7 mouse cellular contexts compared by ENCODE assay signal in the genomic region with DNA sequence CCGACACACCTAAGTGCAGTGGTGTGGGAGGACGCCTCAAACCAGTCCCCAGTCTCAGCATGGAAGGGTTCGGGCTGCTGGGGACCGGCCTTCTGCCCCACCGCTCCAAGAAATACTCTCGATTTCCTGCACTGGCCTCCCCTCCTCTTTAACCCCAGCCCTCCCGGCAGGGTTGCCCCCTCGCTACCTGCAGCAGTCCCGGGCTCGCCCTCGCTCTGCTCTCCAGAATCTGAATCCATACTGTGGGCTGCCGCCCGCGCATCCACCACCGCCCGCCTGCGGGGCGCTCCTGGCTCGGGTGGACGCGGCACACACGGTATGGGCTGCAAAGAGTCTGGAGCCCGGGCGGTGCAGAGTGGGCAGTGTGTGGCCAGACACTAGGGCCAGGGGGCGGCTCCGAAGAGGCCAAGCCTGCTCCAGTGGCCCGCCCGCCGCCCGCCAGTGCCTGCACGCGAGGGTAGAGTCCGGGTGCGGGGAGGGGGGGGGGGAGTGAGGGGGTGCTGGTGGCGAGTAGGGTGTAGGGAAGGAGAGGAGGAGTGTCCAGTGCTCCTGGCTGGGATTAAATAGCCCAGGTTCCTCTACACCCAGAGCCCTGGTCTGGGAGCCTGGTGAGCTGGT. TPM values are rescaled to one million over a fixed set of nuclear protein-coding genes. Genes with fewer than 3 reads are reported as not detected.
DNase-seq lines count a peak whose midpoint lies in the region; ATAC-seq and TF ChIP-seq lines count a peak whose summit lies in the region.

A gene (minus strand): TSS at position 357 of the 618 bp plus-strand sequence.

- H3K36me3 ChIP-seq in ES-Bruce4 (ENCODE audit: control insufficient read depth, insufficient read depth, low read length, poor library complexity, severe bottlenecking), result no peaks in the 10 kb centered on the region
- no peaks in the 10 kb centered on the region for H3K36me3 ChIP-seq in forebrain, embryonic 16.5 days (ENCODE audit: control insufficient read depth, insufficient read depth)
- H3K36me3 ChIP-seq in hindbrain, embryonic 16.5 days (ENCODE audit: control insufficient read depth, insufficient read depth, low read length), result no peaks in the 10 kb centered on the region
- no peaks in the 10 kb centered on the region for H3K36me3 ChIP-seq in limb, embryonic 11.5 days (ENCODE audit: control insufficient read depth, insufficient read depth, low read length)

- DNase-seq in ZHBTc4 (ENCODE audit: low read depth, low spot score), result peak; percentile 50
- DNase-seq in limb, embryonic 11.5 days (ENCODE audit: low spot score), result peak; percentile 66
- peak; percentile 36 for DNase-seq in mesoderm, embryonic 11.5 days (ENCODE audit: low read depth, low spot score)
- DNase-seq in testis, postnatal 10 days (ENCODE audit: low spot score), result peak; percentile 49

- H3K4me2 ChIP-seq in forebrain, embryonic 16.5 days (ENCODE audit: low read length), result peak within 1 kb of the TSS; percentile 86
- H3K4me2 ChIP-seq in hindbrain, embryonic 16.5 days (ENCODE audit: low read length), result peak within 1 kb of the TSS; percentile 98
- H3K4me2 ChIP-seq in limb, embryonic 11.5 days (ENCODE audit: low read depth, severe bottlenecking), result peak within 1 kb of the TSS; percentile 89

- H3K27ac ChIP-seq in ES-Bruce4 (ENCODE audit: insufficient read depth, low read length), result no peak within 1 kb of the TSS
- no peak within 1 kb of the TSS for H3K27ac ChIP-seq in forebrain, embryonic 16.5 days (ENCODE audit: low read length)
- no peak within 1 kb of the TSS for H3K27ac ChIP-seq in hindbrain, embryonic 16.5 days (ENCODE audit: low read depth, low read length)
- no peak within 1 kb of the TSS for H3K27ac ChIP-seq in limb, embryonic 11.5 days (replicated peaks; ENCODE audit: low read depth, low read length)

- H3K9me3 ChIP-seq in ES-Bruce4 (replicated peaks; ENCODE audit: control insufficient read depth, insufficient read depth, low read length, poor library complexity, severe bottlenecking), result no peaks in the 10 kb centered on the region
- no peaks in the 10 kb centered on the region for H3K9me3 ChIP-seq in forebrain, embryonic 16.5 days (ENCODE audit: control insufficient read depth, low read length)
- H3K9me3 ChIP-seq in hindbrain, embryonic 16.5 days (ENCODE audit: control insufficient read depth, low read length), result no peaks in the 10 kb centered on the region
- no peaks in the 10 kb centered on the region for H3K9me3 ChIP-seq in limb, embryonic 11.5 days (ENCODE audit: control insufficient read depth, low read length)

- WGBS in forebrain, embryonic 16.5 days, result under 1% methylated on average over 33 of the region's 35 CpGs
- WGBS in hindbrain, embryonic 16.5 days, result 0% methylated on average over 29 of the region's 35 CpGs
- 0% methylated on average over 35 of the region's 35 CpGs for WGBS in limb, embryonic 11.5 days

- no peak for TF ChIP-seq EP300 in ES-Bruce4 (IDR thresholded peaks at IDR 0.05; ENCODE audit: insufficient read depth, low read depth, low read length)

- peak; percentile 83 for ATAC-seq in forebrain, embryonic 16.5 days
- ATAC-seq in hindbrain, embryonic 16.5 days, result peak; percentile 93
- ATAC-seq in limb, embryonic 11.5 days (ENCODE audit: insufficient number of reproducible peaks, low FRiP score, low TSS enrichment, low read depth), result peak; percentile 78

- H3K9ac ChIP-seq in ES-Bruce4 (ENCODE audit: low read depth, poor library complexity, severe bottlenecking), result peak within 1 kb of the TSS; percentile 51
- H3K9ac ChIP-seq in forebrain, embryonic 16.5 days (replicated peaks; ENCODE audit: low read depth, low read length), result peak within 1 kb of the TSS; percentile 67
- H3K9ac ChIP-seq in hindbrain, embryonic 16.5 days (ENCODE audit: low read depth, low read length), result peak within 1 kb of the TSS; percentile 56
- H3K9ac ChIP-seq in limb, embryonic 11.5 days (ENCODE audit: low read length), result peak within 1 kb of the TSS; percentile 40

- peaks cover 2% of the 10 kb centered on the region; the same call in 1 of the 2 replicates for H3K27me3 ChIP-seq in ES-Bruce4 (ENCODE audit: control insufficient read depth, insufficient read depth, low read length, poor library complexity, severe bottlenecking)
- no peaks in the 10 kb centered on the region for H3K27me3 ChIP-seq in forebrain, embryonic 16.5 days (replicated peaks; ENCODE audit: control insufficient read depth, insufficient read depth, low read length)
- H3K27me3 ChIP-seq in hindbrain, embryonic 16.5 days (replicated peaks; ENCODE audit: control insufficient read depth, insufficient read depth, low read length), result peaks cover 2% of the 10 kb centered on the region; the same call in 1 of the 2 replicates
- H3K27me3 ChIP-seq in limb, embryonic 11.5 days (ENCODE audit: control insufficient read depth, insufficient read depth, low read length), result peaks cover 15% of the 10 kb centered on the region

- TF ChIP-seq POLR2A in ES-Bruce4 (IDR thresholded peaks at IDR 0.05; ENCODE audit: insufficient read depth, low read length), result no peak

- no peak for TF ChIP-seq CTCF in ES-Bruce4 (IDR thresholded peaks at IDR 0.05; ENCODE audit: low read depth, low read length)

- peak within 1 kb of the TSS; percentile 73 for H3K4me3 ChIP-seq in ES-Bruce4 (ENCODE audit: low read depth, low read length)
- H3K4me3 ChIP-seq in forebrain, embryonic 16.5 days (replicated peaks; ENCODE audit: low read length), result peak within 1 kb of the TSS; percentile 54
- peak within 1 kb of the TSS; percentile 53 for H3K4me3 ChIP-seq in hindbrain, embryonic 16.5 days (ENCODE audit: low read length)
- peak within 1 kb of the TSS; percentile 48 for H3K4me3 ChIP-seq in limb, embryonic 11.5 days (ENCODE audit: low read depth, low read length)

- no peaks in the 10 kb centered on the region for H3K4me1 ChIP-seq in ES-Bruce4 (ENCODE audit: control insufficient read depth, insufficient read depth, low read length)
- H3K4me1 ChIP-seq in forebrain, embryonic 16.5 days (replicated peaks; ENCODE audit: control insufficient read depth, insufficient read depth, low read length), result peaks cover 24% of the 10 kb centered on the region
- H3K4me1 ChIP-seq in hindbrain, embryonic 16.5 days (ENCODE audit: control insufficient read depth, insufficient read depth, low read depth, low read length), result peaks cover 13% of the 10 kb centered on the region
- H3K4me1 ChIP-seq in limb, embryonic 11.5 days (ENCODE audit: control insufficient read depth, insufficient read depth, low read length), result 0 out of 2 replicates have a peak, but pooled peaks cover 5% of the 10 kb centered on the region

RNA-seq across cellular contexts. Expression of the gene that starts here (rescaled TPM):
- polyA plus RNA-seq in ES-Bruce4 (2011; ENCODE audit: insufficient read depth, insufficient read length, low read depth, missing spikeins), result 0.13 and 0.20 TPM in 2 replicates
- polyA plus RNA-seq in forebrain, embryonic 16.5 days (2015; fragmentation: Nextera tagmentation; extraction: Ambion mirVana), result 0.51 and 0.63 TPM in 2 replicates
- 1.1 and 1.3 TPM in 2 replicates for polyA plus RNA-seq in hindbrain, embryonic 16.5 days (2015; fragmentation: Nextera tagmentation; extraction: Ambion mirVana)
- polyA plus RNA-seq in limb, embryonic 11.5 days (2014; fragmentation: Nextera tagmentation; extraction: Ambion mirVana), result 0.07 and 0.10 TPM in 2 replicates

Comparison
In these comparisons a context has a peak if more than half of its experiments do, and no peak if none do; other contexts are left out.
1. Peak in ATAC-seq, H3K4me3 ChIP-seq, H3K9ac ChIP-seq and H3K4me2 ChIP-seq in forebrain, embryonic 16.5 days; RNA of the gene not detected or under 1 TPM.
2. Peak in DNase-seq, ATAC-seq, H3K4me3 ChIP-seq, H3K9ac ChIP-seq and H3K4me2 ChIP-seq in limb, embryonic 11.5 days; RNA of the gene not detected or under 1 TPM.